Mouse (Mus musculus): Measurements from ENCODE around the gene Rad23a. TPM values are rescaled to one million over a fixed set of nuclear protein-coding genes. Genes with fewer than 3 reads are reported as not detected.
A peak's percentile ranks its signal among the peaks of the same experiment; 100 is the strongest.

Gene Rad23a
- polyA plus RNA-seq, 1 experiment from 2014 or later, result 125 TPM

Small RNAs within 50 kb of the gene (microRNA-seq; reads per million reads assigned to microRNA genes)
- gene Mir7069, result 4.4 reads per million, percentile 18 among the genes with 10 or more reads in this experiment

Other genes starting within 250 kb of the Rad23a start
- gene Ier2, start 177.8 kb downstream of the Rad23a start, polyA plus RNA-seq (2014; fragmentation: Nextera tagmentation; extraction: Ambion mirVana), result 81.9 and 88.9 TPM in 2 replicates
- gene Trmt1, start 154.4 kb downstream of the Rad23a start, polyA plus RNA-seq (2014; fragmentation: Nextera tagmentation; extraction: Ambion mirVana), result 65.4 and 82.3 TPM in 2 replicates
- 28.1 and 33.1 TPM in 2 replicates for gene Nacc1, start 152.8 kb downstream of the Rad23a start, polyA plus RNA-seq (2014; fragmentation: Nextera tagmentation; extraction: Ambion mirVana)
- 6.3 and 8.9 TPM in 2 replicates for gene Lyl1, start 139.2 kb downstream of the Rad23a start, polyA plus RNA-seq (2014; fragmentation: Nextera tagmentation; extraction: Ambion mirVana)
- gene G430095P16Rik, start 117.7 kb downstream of the Rad23a start, polyA plus RNA-seq (2014; fragmentation: Nextera tagmentation; extraction: Ambion mirVana), result 1.7 and 2.8 TPM in 2 replicates
- gene Nfix, start 40.3 kb downstream of the Rad23a start, polyA plus RNA-seq (2014; fragmentation: Nextera tagmentation; extraction: Ambion mirVana), result 9.4 and 10.9 TPM in 2 replicates
- gene Dand5, start 17.8 kb downstream of the Rad23a start, polyA plus RNA-seq (2014; fragmentation: Nextera tagmentation; extraction: Ambion mirVana), result 5.9 and 6.0 TPM in 2 replicates
- gene Gadd45gip1, start 9.1 kb downstream of the Rad23a start, polyA plus RNA-seq (2014; fragmentation: Nextera tagmentation; extraction: Ambion mirVana), result 49.2 and 54.2 TPM in 2 replicates
- gene Calr, start 6.3 kb upstream of the Rad23a start, polyA plus RNA-seq (2014; fragmentation: Nextera tagmentation; extraction: Ambion mirVana), result 758 and 944 TPM in 2 replicates
- 90.4 and 105 TPM in 2 replicates for gene Farsa, start 16.3 kb upstream of the Rad23a start, polyA plus RNA-seq (2014; fragmentation: Nextera tagmentation; extraction: Ambion mirVana)
- 73.0 and 98.4 TPM in 2 replicates for gene Syce2, start 31.4 kb upstream of the Rad23a start, polyA plus RNA-seq (2014; fragmentation: Nextera tagmentation; extraction: Ambion mirVana)
- gene Gcdh, start 53.3 kb upstream of the Rad23a start, polyA plus RNA-seq (2014; fragmentation: Nextera tagmentation; extraction: Ambion mirVana), result 28.6 and 43.3 TPM in 2 replicates
- 1.2 and 1.7 TPM in 2 replicates for gene Klf1, start 61.3 kb upstream of the Rad23a start, polyA plus RNA-seq (2014; fragmentation: Nextera tagmentation; extraction: Ambion mirVana)
- gene Dnase2a, start 67.9 kb upstream of the Rad23a start, polyA plus RNA-seq (2014; fragmentation: Nextera tagmentation; extraction: Ambion mirVana), result 10.8 and 12.1 TPM in 2 replicates
- gene Mast1, start 96.7 kb upstream of the Rad23a start, polyA plus RNA-seq (2014; fragmentation: Nextera tagmentation; extraction: Ambion mirVana), result 0.21 and 0.35 TPM in 2 replicates
- gene Rtbdn, start 106.3 kb upstream of the Rad23a start, polyA plus RNA-seq (2014; fragmentation: Nextera tagmentation; extraction: Ambion mirVana), result 0.16 TPM in 1 of 2 replicates, not detected in the other
- not detected in 2 replicates for gene Gm49661, start 128.8 kb upstream of the Rad23a start, polyA plus RNA-seq (2014; fragmentation: Nextera tagmentation; extraction: Ambion mirVana)
- gene Prdx2, start 128.9 kb upstream of the Rad23a start, polyA plus RNA-seq (2014; fragmentation: Nextera tagmentation; extraction: Ambion mirVana), result 965 and 1,048 TPM in 2 replicates
- 143 and 154 TPM in 2 replicates for gene Rnaseh2a, start 129.1 kb upstream of the Rad23a start, polyA plus RNA-seq (2014; fragmentation: Nextera tagmentation; extraction: Ambion mirVana)
- 7.3 and 10.0 TPM in 2 replicates for gene Junb, start 138.1 kb upstream of the Rad23a start, polyA plus RNA-seq (2014; fragmentation: Nextera tagmentation; extraction: Ambion mirVana)
- gene Hook2, start 149.9 kb upstream of the Rad23a start, polyA plus RNA-seq (2014; fragmentation: Nextera tagmentation; extraction: Ambion mirVana), result 14.6 and 18.7 TPM in 2 replicates
- not detected in 2 replicates for gene Best2, start 173.9 kb upstream of the Rad23a start, polyA plus RNA-seq (2014; fragmentation: Nextera tagmentation; extraction: Ambion mirVana)
- gene Asna1, start 184.6 kb upstream of the Rad23a start, polyA plus RNA-seq (2014; fragmentation: Nextera tagmentation; extraction: Ambion mirVana), result 109 and 180 TPM in 2 replicates
- 163 and 211 TPM in 2 replicates for gene Trir, start 186.2 kb upstream of the Rad23a start, polyA plus RNA-seq (2014; fragmentation: Nextera tagmentation; extraction: Ambion mirVana)
- gene Tnpo2, start 196.2 kb upstream of the Rad23a start, polyA plus RNA-seq (2014; fragmentation: Nextera tagmentation; extraction: Ambion mirVana), result 15.6 and 19.7 TPM in 2 replicates
- 24.4 and 29.6 TPM in 2 replicates for gene Fbxw9, start 219.4 kb upstream of the Rad23a start, polyA plus RNA-seq (2014; fragmentation: Nextera tagmentation; extraction: Ambion mirVana)
- gene Gm5741, start 227.3 kb upstream of the Rad23a start, polyA plus RNA-seq (2014; fragmentation: Nextera tagmentation; extraction: Ambion mirVana), result 1.1 TPM in 1 of 2 replicates, not detected in the other
- gene Dhps, start 231.1 kb upstream of the Rad23a start, polyA plus RNA-seq (2014; fragmentation: Nextera tagmentation; extraction: Ambion mirVana), result 74.4 and 85.8 TPM in 2 replicates
- gene Wdr83os, start 240.1 kb upstream of the Rad23a start, polyA plus RNA-seq (2014; fragmentation: Nextera tagmentation; extraction: Ambion mirVana), result 161 and 174 TPM in 2 replicates
- gene Wdr83, start 240.6 kb upstream of the Rad23a start, polyA plus RNA-seq (2014; fragmentation: Nextera tagmentation; extraction: Ambion mirVana), result 43.4 and 44.9 TPM in 2 replicates
- gene Man2b1, start 242.6 kb upstream of the Rad23a start, polyA plus RNA-seq (2014; fragmentation: Nextera tagmentation; extraction: Ambion mirVana), result 23.3 and 33.9 TPM in 2 replicates

All from kidney, embryonic 14.5 days (tissue).